Mouse (Mus musculus) neural tube, embryonic 14.5 days (tissue): ENCODE data around the gene Gm10382. TPM values are rescaled to one million over a fixed set of nuclear protein-coding genes. Genes with fewer than 3 reads are reported as not detected.

Source experiments
- ATAC-seq: fragments of 200-750 bp; cut with Nextera tagmentation; 2 replicates; pipeline ENCODE4 v1.8.0; 2017; ENCODE audit warnings: low read depth, mild to moderate bottlenecking, moderate TSS enrichment, moderate library complexity
- H3K27ac ChIP-seq: fragments of 300-500 bp; sonication (generic); 2 replicates; pipeline ENCODE4 v1.5.1; 2014; ENCODE audit warnings: low read depth, mild to moderate bottlenecking, control low read depth, low read length, moderate library complexity, mixed read lengths
- H3K27me3 ChIP-seq: fragments of 300-500 bp; sonication (generic); 2 replicates; pipeline ENCODE4 v1.6.1; 2014; ENCODE audit warnings: low read length; ENCODE audit not compliant: control insufficient read depth, insufficient read depth
- H3K36me3 ChIP-seq: fragments of 300-500 bp; sonication (generic); 2 replicates; pipeline ENCODE4 v1.6.1; 2014; ENCODE audit warnings: low read length, mixed read lengths; ENCODE audit not compliant: control insufficient read depth, insufficient read depth
- H3K4me1 ChIP-seq: fragments of 300-500 bp; sonication (generic); 2 replicates; pipeline ENCODE4 v1.6.1; 2014; ENCODE audit warnings: low read length; ENCODE audit not compliant: control insufficient read depth, insufficient read depth
- H3K4me2 ChIP-seq: fragments of 300-500 bp; sonication (generic); 2 replicates; pipeline ENCODE4 v1.6.1; 2014; ENCODE audit warnings: mild to moderate bottlenecking, low read depth, low read length, control low read depth
- H3K4me3 ChIP-seq: fragments of 300-500 bp; sonication (generic); 2 replicates; pipeline ENCODE4 v1.5.1; 2014; ENCODE audit warnings: low read depth, low read length, control low read depth, mixed read lengths
- H3K9ac ChIP-seq: fragments of 300-500 bp; sonication (generic); replicated peaks from 2 replicates; pipeline ENCODE4 v1.6.1; 2014; ENCODE audit warnings: low read depth, mild to moderate bottlenecking, control low read depth, low read length, mixed read lengths
- H3K9me3 ChIP-seq: fragments of 300-500 bp; sonication (generic); 2 replicates; pipeline ENCODE4 v1.6.1; 2016; ENCODE audit warnings: low read length; ENCODE audit not compliant: control insufficient read depth
- WGBS: fragments of 180-500 bp; shearing (Covaris S2); extraction: QIAGEN DNeasy Blood & Tissue Kit; methylation state at CpG from one replicate; pipeline ENCODE4 v1.1.7; 2014; 5-methylcytosine and 5-hydroxymethylcytosine counted together
- polyA plus RNA-seq: library from polyadenylated mRNA; unstranded; fragments of >200 nt; fragmentation: Nextera tagmentation; extraction: Ambion mirVana; gene quantifications from 2 replicates; pipeline ENCODE4 v1.2.1, GENCODE M21; 2014

The Gm10382 gene
- polyA plus RNA-seq, 1 experiment from 2014 or later, result 0.50 TPM

- H3K4me1 ChIP-seq, result no peaks in the 10 kb centered on the region
- no peak overlapping the region for H3K4me2 ChIP-seq
- H3K36me3 ChIP-seq, result no peaks in the 10 kb centered on the region
- ATAC-seq, result no peak
- H3K27ac ChIP-seq, result no peak overlapping the region
- no peaks in the 10 kb centered on the region for H3K9me3 ChIP-seq
- no peaks in the 10 kb centered on the region for H3K27me3 ChIP-seq
- no peak overlapping the region for H3K4me3 ChIP-seq
- H3K9ac ChIP-seq, result no peak overlapping the region
- WGBS, result 82% methylated on average over 8 of the region's 8 CpGs
Observed at GRCm38 (mm10) chr5:125351057-125351456, 38.1 kb upstream of the Gm10382 start.

GRCm38 (mm10) chr5:125351939-125352338 is 37.2 kb upstream of the Gm10382 start:
- no peaks in the 10 kb centered on the region for H3K36me3 ChIP-seq
- H3K4me3 ChIP-seq, result no peak overlapping the region
- no peak for ATAC-seq
- no peaks in the 10 kb centered on the region for H3K27me3 ChIP-seq
- H3K4me2 ChIP-seq, result no peak overlapping the region
- H3K27ac ChIP-seq, result no peak overlapping the region
- H3K9me3 ChIP-seq, result no peaks in the 10 kb centered on the region
- WGBS, result 94% methylated on average over 5 of the region's 5 CpGs
- no peaks in the 10 kb centered on the region for H3K4me1 ChIP-seq
- no peak overlapping the region for H3K9ac ChIP-seq

GRCm38 (mm10) chr5:125352781-125353294 is 36.3 kb upstream of the Gm10382 start:
- no peak overlapping the region for H3K4me3 ChIP-seq
- H3K27ac ChIP-seq, result no peak overlapping the region
- H3K4me1 ChIP-seq, result no peaks in the 10 kb centered on the region
- ATAC-seq, result no peak
- no peak overlapping the region for H3K4me2 ChIP-seq
- H3K36me3 ChIP-seq, result no peaks in the 10 kb centered on the region
- no peaks in the 10 kb centered on the region for H3K27me3 ChIP-seq
- H3K9me3 ChIP-seq, result no peaks in the 10 kb centered on the region
- no peak overlapping the region for H3K9ac ChIP-seq
- whole genome bisulfite sequencing, result 98% methylated on average over 5 of the region's 5 CpGs

- Histone ChIP-seq H3K27me3 (no peaks in the 10 kb centered on the region), H3K4me3 (no peak overlapping the region), H3K4me1 (no peaks in the 10 kb centered on the region), H3K4me2 (no peak overlapping the region), H3K9ac (no peak overlapping the region), H3K36me3 (no peaks in the 10 kb centered on the region), H3K27ac (no peak overlapping the region), H3K9me3 (no peaks in the 10 kb centered on the region)
- 71% methylated on average over 7 of the region's 7 CpGs for WGBS
- no peak for ATAC-seq
Observed at GRCm38 (mm10) chr5:125354885-125355492, 34.1 kb upstream of the Gm10382 start.

GRCm38 (mm10) chr5:125355650-125356049 is 33.5 kb upstream of the Gm10382 start:
- 59% methylated on average over 7 of the region's 7 CpGs for WGBS
- Histone ChIP-seq H3K4me2 (no peak overlapping the region), H3K36me3 (no peaks in the 10 kb centered on the region), H3K9ac (no peak overlapping the region), H3K27ac (no peak overlapping the region), H3K27me3 (no peaks in the 10 kb centered on the region), H3K4me3 (no peak overlapping the region), H3K9me3 (no peaks in the 10 kb centered on the region), H3K4me1 (no peaks in the 10 kb centered on the region)
- ATAC-seq, result no peak

- Histone ChIP-seq H3K9me3 (no peaks in the 10 kb centered on the region), H3K9ac (no peak overlapping the region), H3K4me3 (no peak overlapping the region), H3K27me3 (no peaks in the 10 kb centered on the region), H3K4me2 (no peak overlapping the region), H3K36me3 (no peaks in the 10 kb centered on the region), H3K4me1 (no peaks in the 10 kb centered on the region), H3K27ac (no peak overlapping the region)
- WGBS, result 84% methylated on average over 12 of the region's 12 CpGs
- ATAC-seq, result no peak
Observed at GRCm38 (mm10) chr5:125357543-125358269, 31.4 kb upstream of the Gm10382 start.

- H3K4me2 ChIP-seq, result no peak overlapping the region
- H3K4me1 ChIP-seq, result no peaks in the 10 kb centered on the region
- 86% methylated on average over 5 of the region's 5 CpGs for WGBS
- H3K9ac ChIP-seq, result no peak overlapping the region
- H3K4me3 ChIP-seq, result no peak overlapping the region
- H3K9me3 ChIP-seq, result no peaks in the 10 kb centered on the region
- no peak overlapping the region for H3K27ac ChIP-seq
- H3K27me3 ChIP-seq, result no peaks in the 10 kb centered on the region
- no peaks in the 10 kb centered on the region for H3K36me3 ChIP-seq
- ATAC-seq, result no peak
Observed at GRCm38 (mm10) chr5:125358270-125358608, 30.9 kb upstream of the Gm10382 start.

- Histone ChIP-seq H3K4me2 (no peak overlapping the region), H3K27ac (no peak overlapping the region), H3K36me3 (no peaks in the 10 kb centered on the region), H3K4me1 (no peaks in the 10 kb centered on the region), H3K27me3 (no peaks in the 10 kb centered on the region), H3K9ac (no peak overlapping the region), H3K9me3 (no peaks in the 10 kb centered on the region), H3K4me3 (no peak overlapping the region)
- ATAC-seq, result no peak
- WGBS, result 81% methylated on average over 9 of the region's 9 CpGs
Observed at GRCm38 (mm10) chr5:125360566-125360965, 28.6 kb upstream of the Gm10382 start.

- H3K9me3 ChIP-seq, result no peaks in the 10 kb centered on the region
- H3K4me3 ChIP-seq, result no peak overlapping the region
- ATAC-seq, result no peak
- 82% methylated on average over 16 of the region's 16 CpGs for WGBS
- no peaks in the 10 kb centered on the region for H3K36me3 ChIP-seq
- H3K27me3 ChIP-seq, result no peaks in the 10 kb centered on the region
- no peak overlapping the region for H3K4me2 ChIP-seq
- H3K27ac ChIP-seq, result no peak overlapping the region
- H3K9ac ChIP-seq, result no peak overlapping the region
- no peaks in the 10 kb centered on the region for H3K4me1 ChIP-seq
Observed at GRCm38 (mm10) chr5:125360981-125361510, 28.1 kb upstream of the Gm10382 start.
